Mouse (Mus musculus) heart, postnatal 0 days (tissue): Measurements from ENCODE around the gene Tfrc. TPM values are rescaled to one million over a fixed set of nuclear protein-coding genes. Genes with fewer than 3 reads are reported as not detected.
A peak's percentile ranks its signal among the peaks of the same experiment; 100 is the strongest.

Experiments
- ATAC-seq: fragments of 200-750 bp; cut with Nextera tagmentation; 2 replicates; pipeline ENCODE4 v1.8.0; 2017; ENCODE audit warnings: low read depth, moderate number of reproducible peaks, moderate library complexity; ENCODE audit not compliant: insufficient read depth
- DNase-seq: peaks from one replicate; pipeline ENCODE4 v3.0.0-alpha.2; 2016; ENCODE audit warnings: low spot score
- H3K27ac ChIP-seq: fragments of 300-500 bp; sonication (generic); 2 replicates; pipeline ENCODE4 v1.5.1; 2014; ENCODE audit warnings: low read depth, mild to moderate bottlenecking
- H3K27me3 ChIP-seq: fragments of 300-500 bp; sonication (generic); 2 replicates; pipeline ENCODE4 v1.6.1; 2014; ENCODE audit warnings: low read length, mixed read lengths; ENCODE audit not compliant: control insufficient read depth, insufficient read depth
- H3K36me3 ChIP-seq: fragments of 300-500 bp; sonication (generic); replicated peaks from 2 replicates; pipeline ENCODE4 v1.6.1; 2014; ENCODE audit warnings: low read length, mixed read lengths; ENCODE audit not compliant: control insufficient read depth, insufficient read depth
- H3K4me1 ChIP-seq: fragments of 300-500 bp; sonication (generic); 2 replicates; pipeline ENCODE4 v1.6.1; 2014; ENCODE audit warnings: antibody characterized with exemption; ENCODE audit not compliant: control insufficient read depth, insufficient read depth
- H3K4me2 ChIP-seq: fragments of 300-500 bp; sonication (generic); 2 replicates; pipeline ENCODE4 v1.6.1; 2014; ENCODE audit warnings: low read depth, mild to moderate bottlenecking, low read length, moderate library complexity
- H3K4me3 ChIP-seq: fragments of 300-500 bp; sonication (generic); 2 replicates; pipeline ENCODE4 v1.5.1; 2014; ENCODE audit warnings: low read depth, low read length
- H3K9ac ChIP-seq: fragments of 300-500 bp; sonication (generic); replicated peaks from 2 replicates; pipeline ENCODE4 v1.6.1; 2014; ENCODE audit warnings: low read depth, low read length, mixed read lengths
- H3K9me3 ChIP-seq: fragments of 300-500 bp; sonication (generic); replicated peaks from 2 replicates; pipeline ENCODE4 v1.6.1; 2016; ENCODE audit warnings: low read length; ENCODE audit not compliant: control insufficient read depth
- CTCF ChIP-seq: IDR thresholded peaks from 2 replicates; pipeline ENCODE4 v1.5.1; 2016; ENCODE audit warnings: antibody characterized with exemption, control low read depth, low read depth
- EP300 ChIP-seq: IDR thresholded peaks from 2 replicates; pipeline ENCODE4 v1.6.1; 2016; ENCODE audit warnings: antibody characterized with exemption, low read depth
- WGBS: fragments of 180-500 bp; shearing (Covaris S2); extraction: QIAGEN DNeasy Blood & Tissue Kit; methylation state at CpG from one replicate; pipeline ENCODE4 v1.1.7; 2014; 5-methylcytosine and 5-hydroxymethylcytosine counted together
- polyA plus RNA-seq: library from polyadenylated mRNA; unstranded; fragments of >200 nt; fragmentation: Nextera tagmentation; extraction: Ambion mirVana; gene quantifications from 2 replicates; pipeline ENCODE4 v1.2.1, GENCODE M21; 2015
- total RNA-seq: library from RNA; depleted of rRNA; stranded (reverse); fragments of >200 nt; gene quantifications from 2 replicates; pipeline ENCODE4 v1.2.3, GENCODE M21; 2014; ENCODE audit warnings: low replicate concordance

Gene Tfrc
- total and polyA plus RNA-seq, 2 experiments from 2014 or later: 57.1 to 71.7 TPM

DNA sequence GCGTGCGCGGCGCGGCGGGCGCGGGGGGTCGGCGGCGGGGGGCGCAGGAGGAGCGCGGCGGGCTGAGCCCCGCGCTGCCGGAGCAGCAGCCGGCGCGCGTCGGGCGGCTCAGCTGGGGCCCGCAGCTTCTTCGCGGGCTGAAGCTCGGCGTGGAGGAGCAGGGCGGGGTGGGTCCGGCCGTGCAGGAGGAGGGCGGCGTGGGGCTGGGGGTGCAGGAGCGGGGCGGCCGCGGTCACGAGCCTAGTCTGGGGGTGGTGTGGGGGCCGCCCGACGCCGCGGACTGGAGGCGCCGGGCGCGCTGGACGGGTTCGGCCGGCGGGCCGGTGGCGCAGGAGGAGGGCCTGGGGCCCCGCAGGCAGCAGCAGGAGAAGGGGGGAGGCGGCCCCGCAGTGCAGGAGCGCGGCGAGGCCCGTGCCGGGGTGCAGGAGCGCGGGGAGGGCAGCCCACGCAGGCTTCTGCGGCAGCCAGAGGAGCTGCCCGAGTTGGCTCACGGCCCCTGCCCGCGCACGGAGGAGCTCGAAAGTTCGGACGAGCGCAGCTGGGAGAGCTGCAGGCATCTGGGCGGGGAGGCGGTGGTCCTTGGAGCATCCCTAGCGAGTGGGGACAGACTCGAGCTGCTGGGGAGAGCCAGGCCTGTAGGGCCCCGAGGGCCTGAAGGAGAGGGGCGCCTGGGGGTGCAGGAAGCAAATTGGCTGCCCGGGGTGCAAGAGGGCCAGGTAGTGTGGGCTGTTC, 35.5 kb downstream of the Tfrc start:
- TF ChIP-seq CTCF: no peak
- no peak for TF ChIP-seq EP300
- Histone ChIP-seq H3K36me3 (no peaks in the 10 kb centered on the region), H3K4me1 (peaks cover 12% of the 10 kb centered on the region), H3K4me3 (peak overlapping the region; percentile 86), H3K4me2 (peak overlapping the region; percentile 96), H3K27me3 (no peaks in the 10 kb centered on the region), H3K27ac (peak overlapping the region; percentile 54), H3K9ac (peak overlapping the region; percentile 86), H3K9me3 (no peaks in the 10 kb centered on the region)
- peak; percentile 6 for DNase-seq
- peak; percentile 58 for ATAC-seq
- under 1% methylated on average over 60 of the region's 82 CpGs for WGBS

DNA sequence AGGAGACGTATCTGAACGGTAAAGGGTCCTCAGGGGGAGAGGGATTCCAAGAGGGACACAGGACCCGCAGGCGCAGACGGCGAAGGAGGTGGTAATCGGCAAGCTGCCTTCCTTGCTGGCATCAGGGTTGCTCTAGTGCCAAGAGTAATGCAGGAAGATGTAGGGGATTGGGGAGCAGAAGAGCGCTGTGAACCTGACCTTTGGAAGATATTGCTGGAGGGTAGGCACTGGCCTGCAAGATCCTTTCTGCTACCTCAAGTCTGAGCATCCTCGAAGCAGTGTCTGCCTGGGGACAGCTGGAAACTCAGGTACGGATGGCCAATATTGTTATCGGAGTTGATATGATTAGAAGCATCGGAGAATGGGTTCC, 36.1 kb downstream of the Tfrc start:
- Histone ChIP-seq H3K4me3 (peak overlapping the region; percentile 86), H3K36me3 (no peaks in the 10 kb centered on the region), H3K9ac (peak overlapping the region; percentile 86), H3K9me3 (no peaks in the 10 kb centered on the region), H3K4me1 (peaks cover 12% of the 10 kb centered on the region), H3K27me3 (no peaks in the 10 kb centered on the region), H3K27ac (peak overlapping the region; percentile 54; the same call in 1 of the 2 replicates), H3K4me2 (peak overlapping the region; percentile 96)
- no peak for ATAC-seq
- no peak for TF ChIP-seq EP300
- no peak for TF ChIP-seq CTCF
- WGBS: 18% methylated on average over 12 of the region's 12 CpGs
- DNase-seq: no peak

DNA sequence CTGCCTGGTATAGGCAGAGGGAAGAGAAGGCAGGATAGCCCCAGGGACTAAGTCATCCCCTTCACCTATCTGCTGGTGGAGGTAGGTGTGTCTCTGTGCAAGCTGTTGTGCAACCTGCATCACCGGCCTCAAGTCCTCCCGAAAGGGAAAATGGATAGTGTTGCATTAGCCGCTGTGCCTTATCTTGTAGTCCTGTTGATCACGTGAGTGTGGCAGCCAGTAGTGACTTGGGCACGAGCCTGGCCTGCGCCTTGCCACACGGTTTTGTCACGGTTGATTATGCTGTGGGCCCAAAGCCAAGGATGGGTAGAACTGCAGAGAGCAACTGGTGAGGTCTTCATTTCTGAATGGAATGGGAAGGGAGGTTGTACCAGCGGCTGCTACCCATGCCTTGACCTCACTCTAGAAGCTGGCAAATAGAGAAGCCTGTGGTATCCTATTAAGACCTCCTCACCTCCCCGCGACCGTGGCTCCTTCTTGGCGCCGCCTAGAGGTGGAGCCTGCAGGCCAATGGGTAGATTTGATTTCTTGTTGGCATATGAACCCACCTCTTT, 36.7 kb downstream of the Tfrc start:
- Histone ChIP-seq H3K9me3 (no peaks in the 10 kb centered on the region), H3K9ac (no peak overlapping the region), H3K4me2 (peak overlapping the region; percentile 96), H3K4me1 (peaks cover 12% of the 10 kb centered on the region), H3K27me3 (no peaks in the 10 kb centered on the region), H3K36me3 (no peaks in the 10 kb centered on the region), H3K27ac (no peak overlapping the region), H3K4me3 (peak overlapping the region; percentile 86)
- DNase-seq: peak; percentile 49
- peak; percentile 21 for TF ChIP-seq CTCF
- TF ChIP-seq EP300: no peak
- ATAC-seq: peak; percentile 21
- 11% methylated on average over 14 of the region's 14 CpGs for WGBS

DNA sequence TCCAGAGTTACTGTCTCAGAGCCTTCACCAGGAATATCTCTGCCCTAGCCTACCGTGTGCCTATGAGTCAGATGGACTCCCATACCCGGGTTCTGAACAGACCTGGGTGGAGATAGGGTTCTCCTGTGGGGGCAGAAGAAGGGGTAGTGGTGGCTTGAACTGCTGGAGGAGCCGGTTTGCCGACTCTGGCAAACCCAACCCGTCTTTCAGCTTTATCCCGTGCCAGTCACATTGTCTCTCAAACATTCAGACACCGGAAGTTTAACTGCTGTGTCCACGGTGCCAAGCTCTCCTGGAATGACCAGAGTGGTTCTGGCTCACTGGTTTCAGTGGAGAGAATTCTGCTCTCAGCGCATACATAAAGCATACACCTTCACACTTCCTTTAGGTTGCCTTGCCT, 37.3 kb downstream of the Tfrc start:
- peak overlapping the region; percentile 96 for H3K4me2 ChIP-seq
- H3K27me3 ChIP-seq: no peaks in the 10 kb centered on the region
- DNase-seq (no peak), ATAC-seq (no peak)
- H3K9me3 ChIP-seq: no peaks in the 10 kb centered on the region
- H3K4me1 ChIP-seq: peaks cover 12% of the 10 kb centered on the region
- H3K27ac ChIP-seq: no peak overlapping the region
- TF ChIP-seq CTCF (no peak), EP300 (no peak)
- no peak overlapping the region for H3K9ac ChIP-seq
- 81% methylated on average over 9 of the region's 9 CpGs for WGBS
- H3K36me3 ChIP-seq: no peaks in the 10 kb centered on the region
- 0 out of 2 replicates have a peak overlapping the region, but pooled peaks have one; percentile 86 for H3K4me3 ChIP-seq

DNA sequence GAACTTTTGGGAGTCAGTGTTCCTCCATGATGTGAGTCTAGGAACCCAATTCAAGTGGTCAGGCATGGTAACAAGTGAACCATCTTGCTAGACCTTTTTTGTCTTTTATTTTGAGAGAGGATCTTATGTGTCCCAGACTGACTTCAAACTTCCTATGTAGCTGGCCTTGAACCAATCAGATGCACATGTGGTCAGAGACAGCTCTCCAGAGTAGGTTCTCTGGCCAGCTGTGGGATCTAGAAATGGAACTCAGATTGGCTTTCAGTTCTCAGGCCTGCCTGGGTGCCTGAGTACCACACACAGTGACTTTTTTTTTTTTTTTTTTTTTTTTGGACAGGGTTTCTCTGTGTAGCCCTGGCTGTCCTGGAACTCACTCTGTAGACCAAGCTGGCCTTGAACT, 39.0 kb downstream of the Tfrc start:
- TF ChIP-seq CTCF (no peak), EP300 (no peak)
- ATAC-seq (no peak), DNase-seq (no peak)
- Histone ChIP-seq H3K4me1 (peaks cover 17% of the 10 kb centered on the region), H3K4me2 (no peak overlapping the region), H3K4me3 (no peak overlapping the region), H3K27me3 (no peaks in the 10 kb centered on the region), H3K36me3 (no peaks in the 10 kb centered on the region; the same call in 1 of the 2 replicates), H3K9me3 (no peaks in the 10 kb centered on the region), H3K27ac (no peak overlapping the region), H3K9ac (no peak overlapping the region)
